Mouse (Mus musculus) layer of hippocampus, adult 8-10 months (tissue): ENCODE measurements around the gene Mef2b. TPM values are rescaled to one million over a fixed set of nuclear protein-coding genes. Genes with fewer than 3 reads are reported as not detected.

Experiments
- microRNA-seq, 2 experiments: library from miRNA; unstranded; fragments of <30 nt; microRNA quantifications; one replicate each; pipeline ENCODE4 v1.2.0; 2022
- total RNA-seq, 4 experiments: library from RNA; stranded (reverse); gene quantifications; 2 replicates each; pipeline ENCODE4 v1.2.4; 2022

Gene Mef2b
- total RNA-seq, 4 experiments from 2014 or later, result 0.82 to 0.96 TPM; not detected in 2

Small RNA genes lying within 50 kb of the gene (microRNA-seq; reads per million reads assigned to microRNA genes)
- gene Mir7066, result 10.8 to 11.9 reads per million in 2 experiments

Other genes starting within 250 kb of the Mef2b start
- gene Tssk6, start 237.5 kb upstream of the Mef2b start, total RNA-seq, result under 1 TPM in 2 of 4 experiments, not detected in 2; 0.41 to 0.47 TPM
- gene Ndufa13, start 237.2 kb upstream of the Mef2b start, total RNA-seq, result 100 to 1,000 TPM in 3 of 4 experiments, 10 to 100 TPM in 1; 95.2 to 148 (median 127) TPM
- 10 to 100 TPM; 19.1 to 43.7 (median 32.3) TPM for gene Yjefn3, start 237.0 kb upstream of the Mef2b start, total RNA-seq
- gene Gatad2a, start 143.3 kb upstream of the Mef2b start, total RNA-seq, result 10 to 100 TPM; 27.9 to 37.6 (median 33.3) TPM
- gene Mau2, start 97.0 kb upstream of the Mef2b start, total RNA-seq, result 10 to 100 TPM; 62.7 to 76.5 (median 72.8) TPM
- 10 to 100 TPM; 55.2 to 60.3 (median 57.2) TPM for gene Sugp1, start 96.9 kb upstream of the Mef2b start, total RNA-seq
- 10 to 100 TPM in 1 of 4 experiments, 1 to 10 TPM in 3; 2.6 to 11.3 (median 4.6) TPM for gene Tm6sf2, start 66.8 kb upstream of the Mef2b start, total RNA-seq
- gene Hapln4, start 56.3 kb upstream of the Mef2b start, total RNA-seq, result 100 to 1,000 TPM in 2 of 4 experiments, 10 to 100 TPM in 2; 96.7 to 109 (median 100) TPM
- 100 to 1,000 TPM; 121 to 134 (median 129) TPM for gene Ncan, start 18.8 kb upstream of the Mef2b start, total RNA-seq
- gene Nr2c2ap, start 8.4 kb upstream of the Mef2b start, total RNA-seq, result 10 to 100 TPM; 28.3 to 38.4 (median 31.2) TPM
- 10 to 100 TPM; 13.6 to 18.9 (median 14.7) TPM for gene Rfxank, start 557 bp upstream of the Mef2b start, total RNA-seq
- gene Borcs8, start 212 bp upstream of the Mef2b start, total RNA-seq, result 10 to 100 TPM; 41.6 to 46.4 (median 43.8) TPM
- 10 to 100 TPM; 48.9 to 58.8 (median 53.3) TPM for gene Tmem161a, start 32.6 kb downstream of the Mef2b start, total RNA-seq
- 10 to 100 TPM; 32.9 to 55.2 (median 45.8) TPM for gene Slc25a42, start 72.6 kb downstream of the Mef2b start, total RNA-seq
- 100 to 1,000 TPM; 113 to 141 (median 123) TPM for gene Sugp2, start 94.5 kb downstream of the Mef2b start, total RNA-seq
- gene Armc6, start 94.8 kb downstream of the Mef2b start, total RNA-seq, result 10 to 100 TPM; 38.0 to 49.2 (median 40.1) TPM
- gene Homer3, start 143.1 kb downstream of the Mef2b start, total RNA-seq, result 10 to 100 TPM; 74.1 to 89.8 (median 80.1) TPM
- gene Ddx49, start 162.8 kb downstream of the Mef2b start, total RNA-seq, result 10 to 100 TPM; 49.2 to 55.5 (median 54.6) TPM
- 100 to 1,000 TPM; 127 to 152 (median 135) TPM for gene Cope, start 162.8 kb downstream of the Mef2b start, total RNA-seq
- gene Cers1, start 176.1 kb downstream of the Mef2b start, total RNA-seq, result 100 to 1,000 TPM in 3 of 4 experiments, 10 to 100 TPM in 1; 99.3 to 118 (median 106) TPM
- gene Gdf1, start 190.1 kb downstream of the Mef2b start, total RNA-seq, result 10 to 100 TPM in 2 of 4 experiments, 1 to 10 TPM in 1, not detected in 1; 4.8 to 16.4 (median 11.3) TPM
- gene Upf1, start 213.6 kb downstream of the Mef2b start, total RNA-seq, result 10 to 100 TPM; 57.9 to 73.1 (median 65.4) TPM
- 1 to 10 TPM in 1 of 4 experiments, under 1 TPM in 3; 0.31 to 1.4 (median 0.73) TPM for gene Comp, start 233.8 kb downstream of the Mef2b start, total RNA-seq